Mouse (Mus musculus) urinary bladder, postnatal 36 days (tissue): Measurements from ENCODE around the gene Ip6k2.

Experiments
- DNase-seq, 2 experiments: peaks; one replicate each; pipeline ENCODE4 v3.0.0; 2022; ENCODE audit warnings: low spot score in 2 of 2, mixed read lengths in 1 of 2

Gene Ip6k2

DNA sequence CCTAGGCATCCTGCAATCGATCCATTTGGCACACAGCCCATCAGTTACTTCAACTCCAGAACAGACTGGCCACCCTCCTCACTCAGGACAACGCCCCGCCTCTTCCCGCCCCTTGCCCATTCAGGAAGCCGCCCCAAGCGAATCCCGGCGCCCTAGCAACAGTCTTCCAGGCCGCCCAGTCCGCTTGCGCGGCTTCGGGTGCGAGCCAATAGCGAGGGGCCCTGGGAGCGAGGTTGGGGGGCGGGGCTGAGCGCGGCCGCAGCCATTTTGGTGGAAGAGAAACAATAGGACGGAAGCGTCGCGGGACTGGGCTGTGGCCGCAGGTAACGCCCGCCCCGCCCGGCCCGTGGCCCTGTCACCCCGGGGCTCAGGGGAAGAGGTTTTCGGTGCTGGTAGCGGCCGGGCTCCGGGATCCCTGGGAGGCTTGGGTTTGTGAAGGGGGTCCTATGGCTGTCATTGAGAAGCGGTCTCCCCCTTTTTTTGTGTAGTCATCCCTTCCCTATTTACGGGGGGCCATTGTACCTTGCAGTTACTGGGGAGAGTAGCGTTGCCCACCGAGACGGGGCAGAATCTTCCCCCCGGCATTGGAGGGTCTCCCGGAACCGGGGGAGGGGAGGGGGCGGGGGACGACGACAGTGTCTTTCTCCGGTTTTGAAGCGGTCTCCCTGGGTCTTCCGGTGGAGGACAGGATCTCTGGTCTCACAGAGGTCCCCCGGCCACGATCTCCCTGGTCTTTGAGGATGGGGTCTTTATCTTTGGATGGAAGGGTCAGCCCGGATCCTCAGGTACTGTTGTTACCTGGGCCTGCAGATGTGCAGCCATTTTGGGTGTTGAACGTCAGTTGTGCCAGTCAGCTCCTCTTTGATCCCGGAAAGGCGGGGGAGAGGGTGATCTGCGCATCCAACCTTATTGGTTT lies at the start of gene Ip6k2:
Gene Ip6k2 (plus strand): TSS at position 249 of the 916 bp plus-strand sequence.
- peak; percentile 95 to 97 for DNase-seq

DNA sequence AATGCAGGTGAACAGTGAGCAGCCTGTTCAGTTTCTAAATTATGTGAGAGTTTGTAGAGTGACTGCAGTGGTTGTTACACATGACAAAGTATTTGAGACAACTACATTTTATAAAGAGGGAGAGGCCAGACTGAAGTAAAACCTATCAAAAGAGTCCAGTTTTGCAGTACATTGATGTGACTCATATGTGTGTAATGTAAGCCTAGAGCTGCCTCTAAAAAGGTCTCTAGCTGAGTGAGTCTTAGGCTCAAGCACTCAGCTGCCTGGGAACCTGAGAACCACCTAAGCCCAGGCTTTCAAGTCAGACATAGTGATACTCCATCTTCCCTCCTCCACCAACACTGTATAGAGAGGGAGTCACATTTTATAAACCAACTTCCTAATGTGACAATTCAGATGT lies 49.0 kb upstream of the Ip6k2 start:
- no peak for DNase-seq

DNA sequence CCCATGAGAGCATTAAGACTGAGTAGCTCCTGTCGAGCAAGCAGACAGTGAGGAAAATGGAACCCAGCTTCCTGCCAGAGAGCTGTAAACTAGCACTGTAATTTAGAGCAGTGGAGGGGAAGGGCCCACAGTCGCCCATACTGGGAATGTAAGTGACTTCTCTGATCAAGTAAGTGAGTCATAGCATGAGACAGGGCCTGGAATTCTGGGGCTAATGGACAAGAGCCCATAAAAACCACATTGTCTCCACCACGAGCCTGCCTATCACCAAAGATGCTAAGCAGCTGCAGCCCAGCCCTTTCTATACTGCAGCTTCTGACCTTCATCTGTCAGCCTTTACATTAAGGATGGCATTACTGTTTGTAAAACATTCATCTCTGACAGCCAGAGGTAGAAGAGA lies 44.4 kb upstream of the Ip6k2 start:
- DNase-seq, result no peak

DNA sequence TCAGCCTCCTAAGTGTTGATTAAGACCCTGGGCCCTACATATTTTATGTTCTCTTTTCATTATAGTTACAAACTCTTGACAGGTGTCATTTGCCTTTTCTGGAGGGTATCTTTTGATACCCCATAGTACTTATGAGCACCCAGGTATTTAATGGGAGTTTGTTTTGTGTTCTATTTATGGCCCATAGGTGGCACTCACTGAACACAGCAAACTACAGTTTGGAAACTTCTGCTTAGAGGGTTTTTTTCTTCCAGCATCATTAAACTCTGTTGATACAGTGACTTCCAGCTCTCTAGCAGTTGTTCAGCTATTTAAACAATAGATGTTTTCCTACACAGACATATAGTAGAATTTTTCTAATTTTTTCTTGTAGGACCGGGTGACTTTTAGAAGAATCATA lies 43.5 kb upstream of the Ip6k2 start:
- DNase-seq, result no peak

DNA sequence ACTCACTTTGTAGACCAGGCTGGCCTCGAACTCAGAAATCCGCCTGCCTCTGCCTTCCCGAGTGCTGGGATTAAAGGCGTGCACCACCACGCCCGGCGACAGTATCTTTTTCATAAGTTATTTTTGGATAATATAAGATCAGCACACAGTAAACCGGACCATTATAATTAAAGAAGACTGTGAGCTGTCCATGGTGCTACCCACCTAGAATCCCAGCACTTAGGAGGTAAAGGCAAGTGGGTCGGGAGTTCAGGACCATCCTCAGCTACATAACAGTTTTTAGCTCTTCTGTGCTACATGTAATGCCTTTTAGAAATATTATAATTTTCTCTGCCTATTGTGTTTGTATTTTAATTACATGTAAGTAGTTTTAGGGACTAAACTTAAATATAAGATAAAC lies 41.5 kb upstream of the Ip6k2 start:
- no peak for DNase-seq

DNA sequence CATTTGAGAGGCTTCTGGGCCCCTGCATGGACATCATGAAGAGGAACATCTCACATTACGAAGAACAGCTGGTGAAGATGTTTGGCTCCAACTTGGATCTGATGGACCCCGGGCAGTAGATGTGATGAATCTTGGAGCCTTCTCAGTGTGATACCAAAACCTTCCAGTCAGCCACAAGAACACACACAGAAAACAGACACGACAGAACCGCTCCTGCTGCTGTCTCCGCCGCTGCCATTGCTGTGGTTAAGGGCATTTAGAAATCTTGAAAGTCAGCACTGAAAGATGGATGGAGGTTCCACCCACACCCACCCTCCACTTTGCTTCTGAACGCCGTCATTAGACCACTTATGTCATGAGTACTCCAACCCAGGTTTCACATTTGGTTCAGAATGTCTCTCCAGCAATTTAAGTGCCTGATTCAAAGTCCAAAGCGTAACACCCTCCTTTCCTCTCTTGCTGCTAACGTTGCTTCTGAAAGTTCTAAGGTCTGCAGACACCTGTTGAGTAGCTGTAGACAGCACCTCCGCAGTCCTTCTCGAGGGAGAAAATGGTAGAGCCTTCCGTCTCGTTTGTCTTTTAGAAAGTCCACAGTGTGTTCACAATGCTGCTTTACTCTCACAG lies 36.6 kb upstream of the Ip6k2 start:
- no peak for DNase-seq

DNA sequence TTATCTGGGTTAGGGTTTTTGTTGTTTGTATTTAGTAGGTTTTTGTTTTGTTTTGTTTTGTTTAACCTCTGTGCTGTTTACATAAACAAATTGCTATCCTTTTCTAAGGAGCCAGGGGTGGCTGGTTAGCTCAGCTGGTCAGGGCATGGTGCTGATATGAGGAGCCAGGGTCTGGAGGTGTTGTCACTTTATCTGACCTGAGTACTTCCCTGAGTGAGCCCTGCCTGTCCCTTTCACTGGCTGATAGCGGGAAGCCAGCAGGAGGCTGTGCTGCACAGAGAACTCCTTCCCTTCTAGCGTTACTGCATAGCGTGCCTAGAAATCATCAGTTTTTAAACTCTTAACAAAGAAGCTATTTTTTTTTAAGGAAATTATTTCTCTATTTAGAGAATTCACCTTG lies 35.9 kb upstream of the Ip6k2 start:
- DNase-seq, result no peak

DNA sequence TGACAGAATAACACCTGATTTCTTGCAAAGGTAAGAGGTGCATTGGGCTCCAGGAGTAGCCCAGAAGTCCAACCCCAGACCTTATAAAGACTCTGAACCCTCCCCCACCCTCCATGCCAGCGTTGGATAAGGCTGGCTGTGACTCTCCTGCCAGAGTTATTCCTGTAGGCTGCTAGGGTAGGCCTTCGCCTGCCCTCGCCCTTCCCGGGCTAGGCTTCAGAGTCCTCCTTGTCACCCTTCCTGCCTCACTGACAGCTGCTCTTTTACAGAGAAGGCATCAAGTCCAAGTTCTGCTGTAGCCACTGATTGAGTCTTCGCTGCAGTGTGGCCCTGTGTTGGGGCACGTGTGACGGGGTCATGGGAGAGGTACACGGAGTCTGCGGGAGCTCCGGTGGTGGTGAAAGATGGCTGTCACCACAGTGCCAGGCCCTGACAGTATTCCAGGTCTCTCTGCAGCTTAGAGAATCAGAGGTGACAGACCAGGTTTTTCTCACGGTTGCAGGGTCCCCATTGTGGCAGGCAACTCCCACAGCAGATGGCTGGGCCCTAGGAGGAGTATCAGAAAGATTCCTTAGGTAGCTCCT lies 34.9 kb upstream of the Ip6k2 start:
- no peak for DNase-seq

DNA sequence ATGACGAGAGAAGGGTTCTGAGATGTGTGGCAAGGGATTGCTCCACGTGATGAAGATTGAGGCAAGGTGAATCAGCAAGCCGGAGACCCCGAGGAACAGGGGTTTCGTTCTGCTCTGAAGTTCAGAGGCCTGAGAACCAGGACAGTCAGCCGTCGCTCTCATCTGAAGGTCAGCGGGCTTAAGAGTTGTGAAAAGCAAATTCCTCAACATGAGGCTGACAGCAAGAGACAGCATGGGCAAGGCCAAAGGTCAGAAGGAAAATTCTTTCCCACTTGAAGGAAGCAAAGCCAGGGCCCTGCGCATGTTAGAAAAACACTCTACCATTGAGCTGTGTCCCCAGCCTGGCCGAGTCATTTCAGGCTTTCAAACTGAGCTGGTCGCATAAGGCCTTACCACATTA lies 33.0 kb upstream of the Ip6k2 start:
- DNase-seq, result no peak

DNA sequence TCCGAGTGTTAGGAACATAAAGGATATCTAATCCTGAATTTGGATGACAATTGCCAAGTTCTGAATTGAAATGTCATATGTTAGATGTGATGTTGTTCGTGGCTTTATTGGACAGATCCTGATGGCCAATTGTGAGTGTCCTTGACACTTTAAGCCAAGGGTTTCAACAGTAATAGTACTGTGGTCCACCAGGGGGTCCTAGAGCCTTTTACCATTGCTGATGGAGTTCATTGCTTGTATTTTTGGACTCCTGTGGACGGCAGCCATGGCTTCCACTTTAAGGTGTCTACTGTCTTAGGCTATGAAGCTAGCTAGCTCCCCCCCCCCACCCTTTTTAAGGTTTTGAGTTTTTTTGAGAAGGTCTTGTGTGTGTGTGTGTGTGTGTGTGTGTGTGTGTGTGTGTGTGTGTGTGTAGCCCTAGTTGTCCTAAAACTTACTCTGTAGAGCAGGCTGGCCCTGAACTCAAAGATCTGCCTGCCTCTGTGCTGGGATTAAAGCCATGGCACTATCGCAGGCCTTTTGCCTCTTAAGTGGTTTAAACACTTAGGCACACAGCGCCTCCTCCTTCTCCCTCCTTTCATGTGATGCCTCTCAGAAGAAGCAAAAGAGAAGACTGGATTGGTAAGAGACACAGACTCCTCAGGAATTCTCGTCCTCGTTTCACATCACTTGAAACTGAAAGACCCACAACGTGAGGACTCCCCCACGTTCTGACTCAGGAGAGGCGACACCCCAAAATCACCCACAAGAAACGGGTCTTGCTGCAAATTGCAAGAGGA lies 31.3 kb upstream of the Ip6k2 start:
- no peak for DNase-seq

DNA sequence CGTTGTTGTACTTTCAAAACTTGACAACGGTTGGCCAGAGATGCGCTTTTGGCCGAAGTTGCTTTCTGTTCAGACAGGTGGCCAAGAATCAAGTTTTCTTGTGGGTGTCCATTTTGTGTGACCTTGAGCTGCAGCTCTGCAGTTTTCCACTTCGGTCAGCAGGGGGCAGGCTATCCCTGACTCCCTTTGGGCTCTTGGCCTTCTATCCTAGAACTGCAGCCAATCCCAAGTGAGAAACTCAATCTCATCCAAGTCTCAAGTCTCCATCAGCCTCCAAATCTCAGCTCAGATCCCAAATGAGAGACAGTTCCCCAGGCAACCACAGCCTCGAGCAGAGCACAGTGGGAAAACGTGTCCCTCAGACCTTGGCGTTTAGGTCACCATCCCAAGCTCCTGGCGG lies 30.3 kb upstream of the Ip6k2 start:
- DNase-seq, result peak; percentile 42 to 64

DNA sequence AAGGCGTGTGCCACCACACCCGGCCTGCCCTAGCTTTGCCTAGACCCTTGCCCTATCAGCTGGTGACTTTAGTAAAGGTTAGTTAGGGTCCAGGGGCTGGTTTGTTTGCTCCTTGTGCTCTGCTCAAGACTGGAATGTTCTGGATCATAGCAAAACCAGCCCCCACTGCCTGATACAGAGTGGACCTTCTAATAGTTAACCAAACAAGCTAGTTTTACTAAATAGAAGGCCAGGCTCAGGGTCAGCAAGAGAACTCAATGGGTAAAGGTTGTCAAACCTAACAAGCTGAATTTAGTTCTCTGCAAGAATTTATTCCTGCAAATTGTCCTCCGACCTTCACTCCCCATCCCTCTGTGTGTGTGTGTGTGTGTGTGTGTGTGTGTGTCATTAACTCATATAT lies 29.6 kb upstream of the Ip6k2 start:
- no peak for DNase-seq

DNA sequence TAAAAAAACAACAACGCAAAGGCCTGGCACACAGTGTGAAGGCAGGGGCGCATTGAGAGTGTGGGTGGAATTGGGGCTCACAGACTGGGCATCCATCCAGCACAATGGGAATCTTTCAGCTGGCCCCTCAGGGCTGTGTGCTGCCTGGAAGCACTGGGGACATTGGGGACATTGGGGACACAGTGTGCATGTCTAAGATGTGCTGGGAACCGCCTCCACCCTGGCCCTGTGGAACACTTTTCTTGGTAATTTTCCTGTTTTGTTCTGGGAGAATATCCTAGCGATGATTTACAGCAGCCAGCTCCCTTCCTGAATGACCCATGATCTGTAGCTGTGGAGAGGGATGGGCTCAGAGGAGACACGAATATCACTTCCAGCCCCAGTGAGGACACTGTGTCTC lies 29.2 kb upstream of the Ip6k2 start:
- no peak for DNase-seq

DNA sequence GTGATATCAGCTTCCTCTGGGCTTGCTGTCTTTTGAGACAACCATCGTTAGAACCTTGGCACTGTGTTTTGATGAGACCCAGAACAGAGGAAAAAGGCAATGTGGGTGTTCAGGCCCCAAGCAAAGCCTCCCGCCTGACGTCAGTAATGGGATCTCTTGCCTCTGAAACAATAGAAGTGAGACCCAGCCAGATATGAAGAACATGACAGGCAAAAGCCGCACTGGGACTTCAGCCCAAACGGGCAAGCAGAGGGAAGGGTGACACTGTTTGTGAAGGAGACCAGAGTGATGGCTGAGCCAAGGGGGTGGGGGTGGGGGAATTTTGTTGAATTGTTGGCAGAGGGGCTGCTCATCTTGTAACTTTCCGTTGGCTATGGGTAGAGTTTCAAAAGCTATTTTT lies 26.2 kb upstream of the Ip6k2 start:
- DNase-seq, result no peak

DNA sequence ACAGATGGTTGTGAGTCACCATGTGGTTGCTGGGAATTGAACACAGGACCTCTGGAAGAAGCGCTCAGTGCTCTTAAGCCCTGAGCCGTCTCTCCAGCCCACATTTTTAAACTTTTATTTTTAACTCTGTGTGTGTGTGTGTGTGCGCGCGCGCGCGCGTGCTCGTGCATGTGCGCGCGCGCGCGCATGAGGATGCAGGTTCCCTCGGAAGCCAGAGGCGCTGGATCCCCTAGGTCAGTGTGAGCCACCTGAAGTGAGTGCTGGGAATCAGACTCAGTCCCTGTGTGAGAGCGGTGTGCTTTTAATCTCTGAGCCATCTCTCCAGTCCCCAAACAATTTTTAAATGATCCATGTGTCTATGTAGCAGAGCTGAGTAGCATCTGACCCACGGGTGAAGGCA lies 24.5 kb upstream of the Ip6k2 start:
- no peak for DNase-seq

DNA sequence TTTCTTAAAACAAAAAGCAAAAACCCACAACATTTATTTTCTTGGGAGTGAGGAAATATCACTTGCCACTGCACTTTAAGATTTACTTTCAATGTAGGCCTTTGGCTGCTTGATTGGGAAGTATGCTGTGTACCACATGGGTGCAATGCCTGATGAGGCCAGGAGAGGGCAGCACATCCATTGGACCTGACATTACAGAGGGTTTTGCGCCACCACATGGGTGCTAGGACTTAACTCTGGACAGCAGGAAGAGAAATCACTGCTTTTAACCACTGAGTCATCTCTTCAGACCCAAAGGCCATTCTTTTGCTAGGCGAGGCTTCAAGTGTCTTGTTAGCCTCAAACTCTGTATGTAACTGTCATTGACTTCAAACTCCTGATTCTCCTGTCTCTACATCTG lies 23.8 kb upstream of the Ip6k2 start:
- peak in 1 of 2 experiments; percentile 9 for DNase-seq

DNA sequence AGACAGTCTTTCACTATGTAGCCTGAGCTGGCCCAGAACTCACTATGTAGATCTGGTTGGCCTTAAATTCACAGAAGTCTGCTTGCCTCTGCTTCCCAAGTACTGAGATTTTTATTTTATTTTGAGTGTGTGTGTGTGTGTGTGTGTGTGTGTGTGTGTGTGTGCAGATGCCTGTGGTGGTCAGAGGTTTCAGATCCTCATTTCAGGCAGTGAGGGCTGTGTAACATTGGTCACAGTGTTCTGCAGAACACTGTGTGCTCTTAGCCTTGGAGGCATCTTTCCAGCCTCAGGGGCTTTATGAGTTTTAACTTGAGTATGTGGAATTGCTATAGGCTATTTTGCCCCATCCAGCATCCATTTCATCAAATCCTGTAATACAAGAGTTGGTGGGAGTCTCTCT lies 22.0 kb upstream of the Ip6k2 start:
- DNase-seq, result no peak

DNA sequence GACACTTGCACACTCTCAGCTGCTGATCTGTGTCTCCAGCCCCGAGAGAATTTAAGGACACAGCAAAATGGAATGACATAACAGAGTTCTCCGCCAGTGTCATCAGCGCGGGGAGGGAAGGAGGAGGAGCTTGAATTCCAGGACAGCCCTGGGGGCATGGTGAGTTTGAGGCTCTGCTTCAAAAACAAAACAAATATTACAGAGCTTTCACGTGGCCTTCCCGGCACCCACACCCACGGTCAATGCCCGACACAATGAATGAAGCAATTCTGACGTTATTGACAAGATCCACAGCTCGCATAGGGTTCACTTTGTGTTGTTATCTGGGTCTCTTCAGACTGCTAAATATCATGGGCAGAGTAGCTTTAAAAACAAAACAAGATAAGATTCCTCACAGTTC lies 18.6 kb upstream of the Ip6k2 start:
- DNase-seq, result no peak

DNA sequence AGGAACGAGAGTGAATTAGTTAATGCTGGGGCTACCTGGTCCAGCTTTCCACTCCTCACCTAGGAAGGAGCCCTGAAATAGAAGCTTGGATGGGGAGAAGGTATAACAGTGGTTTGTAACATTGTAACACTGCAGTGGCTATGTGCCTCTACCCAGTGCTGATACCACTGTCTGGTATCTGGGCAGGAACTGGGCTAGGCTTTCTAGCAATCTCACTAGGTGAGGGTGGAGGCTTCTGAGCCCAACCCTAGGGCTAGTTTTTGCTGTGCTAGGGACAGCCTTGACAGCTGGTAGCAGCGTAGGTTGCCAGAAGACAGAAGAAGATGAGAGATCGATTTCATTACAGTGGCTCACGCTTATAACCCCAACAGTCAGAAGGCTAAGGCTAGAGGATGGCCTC lies 7.0 kb upstream of the Ip6k2 start:
- DNase-seq, result no peak

DNA sequence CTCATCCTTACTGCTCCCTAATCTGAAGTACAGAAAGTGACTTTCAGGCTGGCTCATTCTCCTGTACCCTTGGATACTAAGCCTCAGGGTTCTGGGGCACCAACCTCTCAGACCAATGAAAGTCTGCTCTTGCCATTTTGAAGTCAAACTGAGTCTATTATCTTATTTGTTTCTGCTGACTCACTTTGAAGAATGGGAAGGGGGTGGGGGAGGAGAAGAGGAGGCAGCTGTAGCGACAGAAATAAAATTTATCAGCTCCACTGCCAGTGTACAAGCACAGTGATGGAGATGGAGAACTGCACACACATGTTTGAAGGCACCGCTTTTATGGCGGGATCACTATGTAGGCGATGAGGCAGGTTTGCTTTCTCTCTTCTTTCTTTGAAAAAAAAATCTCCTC lies 6.3 kb upstream of the Ip6k2 start:
- no peak for DNase-seq

DNA sequence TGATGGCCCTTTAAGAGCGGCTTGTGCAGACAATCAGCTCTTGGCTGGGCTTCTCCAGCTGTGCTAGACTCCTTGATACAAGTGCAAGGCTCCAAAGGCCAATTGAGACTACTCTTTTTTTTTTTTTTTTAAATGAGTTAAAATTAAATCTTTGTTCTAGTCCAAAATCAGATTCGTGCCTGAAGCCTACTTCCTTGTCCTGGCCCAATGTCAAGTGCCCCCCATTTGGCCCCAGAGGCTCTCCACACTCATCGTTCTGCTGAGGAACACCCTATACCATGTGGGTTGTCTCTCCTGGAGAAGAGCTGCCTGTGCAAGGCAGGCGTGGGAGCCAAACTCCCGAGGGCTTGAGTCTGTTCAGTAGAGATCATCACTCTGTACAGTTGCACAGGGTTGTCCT lies 2.6 kb upstream of the Ip6k2 start:
- no peak for DNase-seq

DNA sequence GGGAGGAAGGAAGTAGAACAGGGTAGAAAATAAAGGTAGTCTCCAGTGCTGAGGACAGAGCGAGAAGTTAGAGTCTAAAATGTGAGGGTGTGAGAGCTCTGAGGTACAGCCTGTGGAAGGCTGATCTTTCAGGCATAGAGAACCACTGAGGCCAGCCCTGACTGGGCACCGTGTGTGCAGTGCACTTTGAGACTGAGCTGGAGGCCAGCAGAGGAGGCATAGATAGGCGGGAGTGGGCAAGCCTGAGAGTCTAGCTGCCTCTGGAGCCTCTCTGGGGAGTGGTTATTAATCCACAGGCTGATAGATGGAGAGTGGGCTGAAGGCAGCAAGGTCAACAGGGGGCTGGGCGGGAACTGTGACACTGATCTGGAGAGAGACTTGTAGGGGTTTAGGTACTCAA lies 1.7 kb upstream of the Ip6k2 start:
- DNase-seq, result no peak
